Mouse (Mus musculus) lung, postnatal 0 days (tissue): ENCODE results near the gene Sulf2.

Source experiments
- CTCF ChIP-seq: IDR thresholded peaks from 2 replicates; pipeline ENCODE4 v1.5.1; 2016; ENCODE audit warnings: antibody characterized with exemption, mild to moderate bottlenecking
- EP300 ChIP-seq: IDR thresholded peaks from 2 replicates; pipeline ENCODE4 v1.6.1; 2016; ENCODE audit warnings: antibody characterized with exemption, mild to moderate bottlenecking, control low read depth

DNA sequence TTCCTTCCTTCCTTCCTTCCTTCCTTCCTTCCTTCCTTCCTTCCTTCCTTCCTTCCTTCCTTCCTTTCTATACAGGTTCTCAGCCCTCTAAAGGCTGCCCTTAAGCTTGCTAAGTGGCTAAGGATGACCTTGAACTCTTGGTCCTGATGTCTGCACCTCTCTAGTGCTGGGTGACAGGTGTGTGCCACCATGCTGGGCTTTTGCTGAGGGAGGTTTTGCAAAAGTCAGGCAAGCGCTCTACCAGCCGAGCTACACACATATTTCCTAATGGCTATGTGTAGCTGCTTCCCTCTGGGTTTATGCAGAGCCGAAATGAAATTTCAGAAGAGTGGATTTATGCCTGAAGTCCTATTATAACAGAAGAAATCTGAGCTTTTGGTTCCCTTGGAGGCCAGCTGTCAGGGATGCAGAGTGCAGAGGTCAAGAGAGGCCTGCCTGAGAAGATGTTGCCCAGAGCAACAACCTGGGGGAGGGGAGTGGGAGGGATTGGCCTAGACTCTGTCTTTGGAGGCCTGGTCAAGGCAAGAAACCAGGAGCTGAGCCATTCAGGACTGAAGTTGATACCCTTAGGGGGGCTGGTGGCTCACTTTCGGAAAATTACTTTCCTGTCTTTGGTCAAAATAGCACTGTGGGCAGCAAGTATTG, 24.1 kb upstream of the Sulf2 start:
- no peak for TF ChIP-seq CTCF
- TF ChIP-seq EP300: no peak
